Mouse (Mus musculus) olfactory bulb, adult 2 months (tissue): Measurements from ENCODE around the gene Ntn3.

Source experiments
- CTCF ChIP-seq: fragments of 200-500 bp; IDR thresholded peaks from 2 replicates; pipeline ENCODE4 v1.5.1; 2012; ENCODE audit warnings: low read depth, mild to moderate bottlenecking, low read length, moderate library complexity; ENCODE audit not compliant: insufficient read depth
- POLR2A ChIP-seq: fragments of 200-500 bp; IDR thresholded peaks from 2 replicates; pipeline ENCODE4 v1.6.1; 2012; ENCODE audit warnings: mild to moderate bottlenecking, low read depth, low read length, moderate library complexity; ENCODE audit not compliant: insufficient read depth

- no peak for TF ChIP-seq POLR2A
- no peak for TF ChIP-seq CTCF
Observed at GRCm38 (mm10) chr17:24248641-24249040, 39.3 kb upstream of the Ntn3 start.
